Mouse (Mus musculus): ENCODE data around the gene Lage3. TPM values are rescaled to one million over a fixed set of nuclear protein-coding genes. Genes with fewer than 3 reads are reported as not detected.

Gene Lage3
- total RNA-seq, 2 experiments from 2014 or later: 33.9 to 37.1 TPM

DNA sequence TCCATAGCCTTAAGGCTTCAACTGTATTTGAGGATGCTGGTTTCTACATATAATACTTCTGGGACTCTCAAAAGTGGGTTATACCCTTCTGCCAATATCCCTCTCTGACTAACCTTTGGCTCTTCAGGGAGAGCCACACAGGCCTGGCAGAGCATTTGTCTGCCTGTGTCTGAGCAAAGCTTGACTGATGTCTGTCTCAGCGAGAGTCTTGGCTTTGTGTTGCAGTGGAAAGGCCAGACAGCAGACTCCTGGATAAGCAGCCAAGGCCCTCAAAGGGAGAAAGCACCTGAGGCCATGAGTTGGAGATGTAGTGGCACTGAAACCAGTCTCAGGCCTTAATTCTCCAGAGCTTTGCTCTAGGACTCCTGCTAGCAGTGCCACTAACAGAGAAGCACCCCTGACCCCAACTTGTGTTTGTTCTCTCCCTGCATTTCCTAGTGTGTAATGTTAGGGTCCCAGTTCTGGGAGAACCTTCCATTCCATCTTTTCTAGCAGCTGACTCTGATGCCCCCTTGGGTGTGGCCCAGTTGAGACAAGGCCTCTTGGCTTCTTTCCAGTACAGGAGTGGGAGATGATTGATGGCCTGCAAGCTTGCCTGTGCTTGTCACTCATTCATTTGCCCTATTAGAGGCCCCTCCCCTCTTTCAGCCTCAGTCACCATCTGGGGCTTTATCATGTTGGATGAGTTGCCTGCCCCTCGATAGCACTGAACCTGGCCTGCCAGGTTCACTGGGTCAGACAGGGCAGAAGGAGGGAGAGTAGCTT lies 23.1 kb downstream of the Lage3 start:
- no peak overlapping the region for H3K27ac ChIP-seq
- no peak overlapping the region for H3K4me3 ChIP-seq
- no peak for TF ChIP-seq CTCF (IDR thresholded peaks at IDR 0.05)
- intact Hi-C loops (cut with DNase I): no loop called here
- DNase-seq: no peak

DNA sequence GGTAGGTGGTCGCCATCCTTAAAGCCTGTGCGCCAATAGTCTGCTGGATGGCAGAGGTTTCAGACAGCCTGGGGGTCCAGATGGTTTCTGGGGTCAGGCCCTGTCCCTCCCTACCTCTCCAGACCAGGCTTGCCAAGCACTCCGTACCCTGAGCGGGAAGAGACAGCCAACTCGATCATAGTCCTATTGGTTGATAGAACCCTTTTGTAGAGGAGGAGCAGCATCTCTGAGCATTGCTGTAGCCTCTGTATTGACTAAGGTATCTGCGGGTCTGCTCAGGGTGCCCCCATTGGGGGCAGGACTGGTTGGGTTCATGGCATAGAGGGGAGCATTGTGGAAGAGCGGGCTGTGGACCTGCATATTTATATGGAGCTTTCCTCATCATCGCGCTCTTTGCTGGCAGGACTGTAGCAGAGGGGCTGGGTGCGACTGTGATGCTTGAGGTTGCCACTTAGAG lies 24.2 kb downstream of the Lage3 start:
- intact Hi-C loops (cut with DNase I): no loop called here
- Histone ChIP-seq H3K4me3 (peak overlapping the region; percentile 74), H3K27ac (peak overlapping the region; percentile 83)
- DNase-seq: no peak
- TF ChIP-seq CTCF (IDR thresholded peaks at IDR 0.05): no peak

DNA sequence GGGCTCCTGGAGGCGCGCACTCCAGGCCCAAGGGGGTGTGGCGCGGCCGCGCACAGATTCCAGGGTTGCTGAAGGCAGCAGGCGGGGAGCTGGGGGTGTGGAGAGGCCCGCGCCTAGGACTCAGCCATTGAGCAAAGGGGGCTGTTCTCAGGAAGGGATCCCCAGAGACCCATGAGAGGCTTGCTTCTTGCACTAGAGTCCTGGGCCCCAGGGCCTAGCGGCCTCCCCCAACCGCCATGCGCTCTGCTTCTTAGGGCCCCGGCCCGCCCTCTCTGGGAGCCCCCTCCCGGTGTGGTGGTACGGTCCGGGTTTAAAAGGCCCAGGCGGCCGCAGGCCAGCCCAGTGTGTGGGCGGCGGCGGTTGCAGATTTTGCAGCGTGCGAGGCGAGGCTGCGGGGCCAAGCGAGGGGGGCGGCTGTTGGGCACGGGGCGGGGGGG lies 24.7 kb downstream of the Lage3 start, which contains the start of gene Plxna3:
Plxna3 (plus strand) TSS at position 342 of the 437 bp plus-strand sequence.
- peak; percentile 74 for DNase-seq
- Histone ChIP-seq H3K4me3 (peak within 1 kb of the TSS; percentile 74), H3K27ac (peak within 1 kb of the TSS; percentile 83)
- TF ChIP-seq CTCF (IDR thresholded peaks at IDR 0.05): no peak
- intact Hi-C loops (cut with DNase I): no loop called here

DNA sequence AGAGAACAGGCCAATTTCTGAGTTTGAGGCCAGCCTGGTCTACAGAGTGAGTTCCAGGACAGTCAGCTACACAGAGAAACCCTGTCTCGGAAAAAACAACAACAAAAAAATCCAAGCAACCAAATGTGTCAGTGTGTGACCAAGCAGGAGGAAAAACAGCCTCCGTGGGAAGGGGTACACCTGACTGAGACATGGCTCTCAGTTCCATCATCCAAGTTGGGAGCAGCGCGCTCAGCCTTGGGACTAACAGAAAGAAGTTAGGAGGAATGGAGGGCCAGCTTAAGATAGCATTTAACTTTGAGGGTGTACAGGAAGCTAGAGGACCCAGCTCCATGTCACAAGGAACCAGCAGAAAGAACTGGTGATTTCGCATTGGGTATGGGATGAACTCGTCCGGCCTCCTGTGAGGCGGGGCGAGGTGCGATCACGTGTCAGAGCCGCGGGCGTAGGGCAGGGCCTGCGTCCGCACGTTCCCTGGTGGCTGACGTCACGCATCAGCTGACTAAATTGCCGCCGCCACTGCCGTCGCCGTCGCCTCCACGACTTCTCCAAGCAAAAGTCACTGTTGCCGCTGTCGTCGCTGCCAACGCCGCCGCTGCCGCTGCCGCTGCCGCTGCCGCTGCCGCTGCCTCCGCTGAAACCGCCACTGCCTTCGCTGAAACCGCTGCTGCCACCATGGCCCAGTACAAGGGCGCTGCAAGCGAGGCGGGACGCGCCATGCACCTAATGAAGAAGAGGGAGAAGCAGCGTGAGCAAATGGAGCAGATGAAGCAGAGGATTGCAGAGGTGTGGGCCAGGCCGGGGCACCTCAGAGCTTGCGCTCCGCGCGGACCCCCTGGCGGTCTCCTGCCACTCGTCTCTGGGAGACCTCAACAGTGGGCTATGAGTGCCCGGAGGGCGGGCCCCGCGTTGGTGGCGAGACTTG lies 40.6 kb downstream of the Lage3 start, which contains the start of gene Fam50a:
Fam50a (plus strand) TSS at position 494 of the 925 bp plus-strand sequence.
- peak; percentile 94 for DNase-seq
- intact Hi-C loops (cut with DNase I): loop anchor here (5.0 kb wide), 1 partner anchor 41 kb away; the partner anchor contains the start of gene Rpl10
- Histone ChIP-seq H3K27ac (peak within 1 kb of the TSS; percentile 94), H3K4me3 (peak within 1 kb of the TSS; percentile 87)
- no peak for TF ChIP-seq CTCF (IDR thresholded peaks at IDR 0.05)

DNA sequence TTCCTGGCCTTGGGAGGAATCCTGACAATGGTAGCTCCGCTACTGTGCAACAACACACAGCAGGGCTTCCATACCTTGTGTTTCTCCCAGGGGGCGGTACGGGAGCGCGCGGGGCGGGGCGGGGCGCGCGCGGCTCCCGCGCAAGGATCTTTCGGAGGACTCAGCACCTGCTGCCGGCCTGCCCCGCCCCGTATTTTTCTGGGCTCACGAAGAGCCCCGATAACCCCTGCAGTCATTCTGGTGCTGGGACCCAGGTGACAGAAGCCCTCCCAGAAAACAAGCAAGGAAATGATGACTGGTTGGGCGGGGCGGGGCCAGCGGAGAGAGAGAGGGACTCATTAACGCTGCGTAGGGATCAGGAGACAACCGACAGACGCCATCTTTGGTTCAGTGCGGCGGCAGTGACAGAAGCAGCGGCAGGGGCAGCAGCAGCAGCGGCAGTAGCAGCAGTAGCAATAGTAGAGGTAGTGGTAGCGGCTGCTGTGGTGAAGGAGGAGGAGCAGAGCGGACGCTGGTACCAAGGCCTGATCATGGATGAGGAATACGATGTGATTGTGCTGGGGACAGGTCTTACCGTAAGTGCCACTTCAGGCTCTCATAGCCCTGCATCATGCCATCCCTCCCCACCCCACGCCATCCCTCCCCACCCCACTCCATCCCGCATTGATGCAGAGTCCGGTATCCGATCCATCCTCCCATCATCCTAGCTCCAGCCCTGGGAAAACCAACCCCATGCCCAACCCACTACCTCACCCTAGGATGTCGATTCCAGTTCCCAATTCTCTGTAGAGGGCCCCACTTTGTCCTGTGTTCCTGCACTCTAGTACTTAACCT lies 48.3 kb downstream of the Lage3 start, which contains the start of gene Gdi1:
Gdi1 (plus strand) TSS at position 132 of the 834 bp plus-strand sequence.
- peak within 1 kb of the TSS; percentile 86 for H3K4me3 ChIP-seq
- peak; percentile 45 for TF ChIP-seq CTCF (IDR thresholded peaks at IDR 0.05)
- peak within 1 kb of the TSS; percentile 97 for H3K27ac ChIP-seq
- intact Hi-C loops (cut with DNase I): loop anchor here (5.0 kb wide), 1 partner anchor 62 kb away; no protein-coding TSS in a partner anchor
- peak; percentile 81 for DNase-seq

Small RNAs within 50 kb of the gene (microRNA-seq; reads per million reads assigned to microRNA genes)
- gene Mir7092: not detected

Other genes starting within 250 kb of the Lage3 start
- not detected for gene Opn1mw, start 226.2 kb downstream of the Lage3 start, total RNA-seq (2021)
- 10 to 100 TPM; 29.0 to 29.3 TPM for gene Mecp2, start 218.3 kb downstream of the Lage3 start, total RNA-seq (2021)
- not detected for gene Tex28, start 185.8 kb downstream of the Lage3 start, total RNA-seq (2021)
- not detected for gene Tktl1, start 176.4 kb downstream of the Lage3 start, total RNA-seq (2021)
- gene Flna, start 103.8 kb downstream of the Lage3 start, total RNA-seq (2021): 10 to 100 TPM; 32.3 to 48.3 TPM
- gene Emd, start 98.9 kb downstream of the Lage3 start, total RNA-seq (2021): 10 to 100 TPM; 25.7 to 30.3 TPM
- gene Rpl10, start 82.8 kb downstream of the Lage3 start, total RNA-seq (2021): 100 to 1,000 TPM; 165 to 212 TPM
- gene Taz, start 71.7 kb downstream of the Lage3 start, total RNA-seq (2021): 10 to 100 TPM; 48.5 to 48.7 TPM
- 100 to 1,000 TPM in 1 of 2 experiments, 10 to 100 TPM in 1; 98.0 to 105 TPM for gene Dnase1l1, start 71.3 kb downstream of the Lage3 start, total RNA-seq (2021)
- gene Atp6ap1, start 56.5 kb downstream of the Lage3 start, total RNA-seq (2021): 10 to 100 TPM; 77.8 to 95.1 TPM
- 10 to 100 TPM; 30.6 to 36.0 TPM for gene Gdi1, start 48.6 kb downstream of the Lage3 start, total RNA-seq (2021)
- 10 to 100 TPM; 22.5 to 27.6 TPM for gene Fam50a, start 40.6 kb downstream of the Lage3 start, total RNA-seq (2021)
- gene Plxna3, start 24.6 kb downstream of the Lage3 start, total RNA-seq (2021): under 1 TPM; 0.15 to 0.50 TPM
- 10 to 100 TPM; 55.6 to 63.7 TPM for gene Ubl4a, start 19.6 kb upstream of the Lage3 start, total RNA-seq (2021)
- gene Slc10a3, start 19.7 kb upstream of the Lage3 start, total RNA-seq (2021): 1 to 10 TPM; 2.5 TPM
- gene Fam3a, start 39.7 kb upstream of the Lage3 start, total RNA-seq (2021): 10 to 100 TPM; 13.2 to 13.6 TPM
- 10 to 100 TPM; 21.2 to 26.8 TPM for gene Ikbkg, start 39.7 kb upstream of the Lage3 start, total RNA-seq (2021)
- 1 to 10 TPM; 4.2 to 4.7 TPM for gene G6pdx, start 75.6 kb upstream of the Lage3 start, total RNA-seq (2021)
- not detected for gene Gm6880, start 127.8 kb upstream of the Lage3 start, total RNA-seq (2021)
- not detected for gene Olfr1326-ps1, start 221.3 kb upstream of the Lage3 start, total RNA-seq (2021)
- gene Olfr1325, start 239.1 kb upstream of the Lage3 start, total RNA-seq (2021): not detected

All from gastrocnemius, adult 2 months (tissue).